Mouse (Mus musculus): ENCODE data around the gene N4bp2.
A peak's percentile ranks its signal among the peaks of the same experiment; 100 is the strongest.
"Not testable (repeated sequence)": the region's sequence is repeated elsewhere in the genome, so short reads cannot be mapped to it uniquely, and the experiment has no call there.

Gene N4bp2

DNA sequence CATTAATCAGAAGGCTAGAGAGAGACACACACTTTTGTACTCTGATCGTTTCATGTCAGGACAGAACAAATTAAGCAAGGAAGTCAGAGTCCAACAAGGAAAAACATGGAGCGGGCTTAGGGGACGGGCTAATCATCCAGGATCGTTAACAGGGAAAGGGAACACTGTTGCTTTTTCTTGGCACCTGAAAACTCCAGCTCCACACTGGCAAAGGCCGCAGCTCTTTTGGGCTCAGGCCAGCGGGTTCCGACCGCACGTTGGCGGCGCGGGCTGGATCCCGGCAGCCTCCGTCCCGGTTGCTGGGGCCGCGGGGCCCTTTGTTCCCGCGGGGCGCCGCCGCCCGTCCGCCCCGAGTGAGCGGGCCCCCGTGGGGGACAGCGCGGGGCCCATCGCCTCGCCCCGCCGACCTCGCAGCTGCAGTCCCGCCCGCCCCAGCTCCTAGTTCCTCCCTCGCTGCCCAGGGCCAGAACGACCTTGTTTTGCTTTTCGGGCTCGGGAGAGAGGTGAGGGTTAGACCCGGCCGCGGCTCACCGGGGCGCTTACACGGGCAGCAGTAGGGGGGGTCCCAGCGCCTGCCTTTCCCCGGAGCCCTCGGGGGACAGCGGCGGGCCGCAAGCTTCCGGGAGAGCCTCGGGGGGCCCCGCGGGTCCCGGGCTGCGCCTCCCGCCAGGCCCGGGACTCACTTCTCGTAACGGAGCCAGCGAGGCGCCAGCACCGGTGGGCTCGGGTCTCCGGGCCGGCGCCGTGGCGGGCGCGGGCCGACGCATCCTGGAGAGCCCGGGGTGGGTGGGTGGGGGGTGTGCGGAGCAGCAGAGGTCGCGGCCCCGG, at the start of gene N4bp2:
TSS of gene N4bp2 (plus strand) at position 434 of the 828 bp plus-strand sequence.
- DNase-seq (ENCODE audit: low spot score) = peak; percentile 62

DNA sequence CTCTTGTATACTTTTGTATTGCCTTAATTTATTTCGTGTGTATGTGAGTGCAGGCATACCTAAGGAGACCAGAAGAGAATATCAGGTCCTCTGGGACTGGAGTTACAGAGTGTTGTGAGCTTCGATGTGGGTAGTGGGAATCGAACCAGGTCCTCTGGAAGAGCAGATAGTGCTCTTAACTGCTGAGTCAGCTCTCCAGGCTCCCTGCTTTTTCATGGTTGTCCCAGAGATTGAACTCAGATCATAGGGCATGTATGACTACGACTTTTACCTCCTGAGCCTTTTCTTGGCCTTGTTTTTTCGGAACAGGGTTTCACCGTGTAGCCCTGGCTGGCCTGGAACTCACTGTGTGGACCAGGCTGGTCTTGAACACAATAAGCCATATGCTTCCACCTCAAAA, 48.2 kb upstream of the N4bp2 start:
- DNase-seq (ENCODE audit: low spot score) = no peak

DNA sequence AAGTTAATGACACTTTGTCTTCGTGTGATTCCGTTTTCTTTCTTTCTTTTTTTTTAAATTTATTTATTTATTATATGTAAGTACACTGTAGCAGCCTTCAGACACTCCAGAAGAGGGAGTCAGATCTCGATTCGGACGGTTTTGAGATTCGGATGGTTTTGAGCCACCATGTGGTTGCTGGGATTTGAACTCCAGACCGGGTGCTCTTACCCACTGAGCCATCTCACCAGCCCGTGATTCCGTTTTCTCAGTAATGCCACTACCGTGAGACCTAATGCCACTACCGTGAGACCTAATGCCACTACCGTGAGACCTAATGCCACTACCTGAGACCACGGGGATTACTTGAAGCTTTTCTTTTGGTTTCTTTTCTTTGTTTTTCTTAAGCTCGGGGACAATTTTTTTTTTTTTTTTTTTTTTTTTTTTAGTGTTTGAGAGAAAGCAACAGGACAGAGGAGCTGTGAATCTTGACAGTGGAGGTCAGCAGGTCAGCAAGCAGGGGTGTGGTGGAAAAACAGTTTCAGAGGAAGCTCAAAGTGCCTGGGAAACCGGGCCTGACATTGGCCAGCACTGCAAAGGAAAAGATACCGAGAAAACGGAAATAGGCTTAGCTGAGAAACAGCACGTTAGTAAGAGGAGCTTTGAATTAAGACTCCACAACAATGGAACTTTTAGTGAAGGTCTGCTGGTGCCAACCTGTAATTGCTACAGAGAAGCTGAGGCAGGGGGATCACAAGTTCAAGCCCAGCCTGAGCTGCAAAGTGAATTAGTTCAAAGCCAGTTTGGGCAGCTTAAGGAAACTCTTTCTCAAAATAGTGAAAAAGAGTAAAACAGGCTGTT, 46.0 kb upstream of the N4bp2 start:
- DNase-seq (ENCODE audit: low spot score) = no peak

DNA sequence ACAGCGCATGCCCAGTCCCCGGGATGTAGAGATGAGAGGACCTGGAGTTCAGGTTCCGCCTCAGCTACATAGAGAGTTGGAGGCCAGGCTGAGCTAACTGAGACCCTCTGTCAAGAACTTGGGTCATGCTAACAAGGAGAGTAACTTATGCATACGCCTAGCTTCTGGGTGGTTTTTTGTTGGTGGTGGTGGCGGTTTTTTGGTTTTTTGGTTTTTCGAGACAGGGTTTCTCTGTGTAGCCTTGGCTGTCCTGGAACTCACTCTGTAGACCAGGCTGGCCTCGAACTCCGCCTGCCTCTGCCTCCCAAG, 45.5 kb upstream of the N4bp2 start:
- DNase-seq (ENCODE audit: low spot score) = not testable (repeated sequence)

DNA sequence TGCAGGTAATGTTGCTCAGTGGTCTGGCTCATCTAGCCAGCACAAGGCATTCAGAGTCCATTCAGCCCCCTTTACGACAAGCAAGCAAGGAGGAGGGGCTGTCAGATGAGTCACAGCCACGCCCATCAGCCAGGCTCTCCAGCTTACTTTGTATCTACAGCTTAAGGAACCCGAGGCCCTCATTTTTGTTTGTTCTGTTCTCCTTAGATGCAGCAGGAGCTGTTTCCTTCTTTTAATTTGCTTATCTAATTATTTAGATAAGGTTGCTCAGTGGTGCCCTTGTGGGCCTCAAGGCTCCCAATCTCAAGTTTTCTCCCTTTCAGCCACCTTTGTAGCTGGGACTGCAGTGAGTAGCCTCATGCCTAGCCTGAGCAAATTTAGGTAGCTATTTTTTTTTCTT, 45.0 kb upstream of the N4bp2 start:
- DNase-seq (ENCODE audit: low spot score) = no peak

DNA sequence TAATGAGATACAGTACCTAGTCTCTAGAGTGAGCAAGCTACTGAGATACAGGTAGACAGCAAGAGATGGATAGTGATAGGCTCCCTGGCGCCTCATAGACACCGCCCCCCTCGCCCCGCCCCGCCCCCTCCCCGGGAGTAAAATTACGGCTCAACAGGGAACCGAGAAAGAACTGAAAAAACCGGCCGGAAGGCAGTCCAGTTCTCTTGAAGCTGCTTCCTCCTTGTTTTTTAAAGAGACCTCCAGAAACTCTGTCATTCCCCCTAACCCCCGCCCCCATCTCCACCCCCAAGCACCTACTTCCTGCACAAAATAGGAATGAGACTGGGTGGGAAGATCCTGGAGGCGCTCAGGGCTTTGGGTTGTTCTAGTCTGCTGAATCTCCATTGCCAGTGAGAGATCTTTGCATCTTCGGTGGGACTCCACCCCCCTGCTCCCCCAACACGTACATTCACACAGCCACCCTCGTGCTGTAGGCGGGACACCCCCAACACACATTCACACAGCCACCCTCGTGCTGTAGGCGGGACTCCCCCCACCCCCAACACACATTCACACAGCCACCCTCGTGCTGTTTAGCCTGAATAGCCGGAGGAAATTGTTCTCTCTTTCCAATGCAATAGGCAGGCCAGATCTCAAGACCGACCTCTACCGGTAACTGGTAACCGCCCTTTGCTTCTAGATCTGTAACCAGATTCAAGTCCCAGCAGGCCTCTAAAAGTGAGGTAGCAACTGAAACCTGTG, 38.8 kb upstream of the N4bp2 start:
- peak; percentile 83 for DNase-seq (ENCODE audit: low spot score)

DNA sequence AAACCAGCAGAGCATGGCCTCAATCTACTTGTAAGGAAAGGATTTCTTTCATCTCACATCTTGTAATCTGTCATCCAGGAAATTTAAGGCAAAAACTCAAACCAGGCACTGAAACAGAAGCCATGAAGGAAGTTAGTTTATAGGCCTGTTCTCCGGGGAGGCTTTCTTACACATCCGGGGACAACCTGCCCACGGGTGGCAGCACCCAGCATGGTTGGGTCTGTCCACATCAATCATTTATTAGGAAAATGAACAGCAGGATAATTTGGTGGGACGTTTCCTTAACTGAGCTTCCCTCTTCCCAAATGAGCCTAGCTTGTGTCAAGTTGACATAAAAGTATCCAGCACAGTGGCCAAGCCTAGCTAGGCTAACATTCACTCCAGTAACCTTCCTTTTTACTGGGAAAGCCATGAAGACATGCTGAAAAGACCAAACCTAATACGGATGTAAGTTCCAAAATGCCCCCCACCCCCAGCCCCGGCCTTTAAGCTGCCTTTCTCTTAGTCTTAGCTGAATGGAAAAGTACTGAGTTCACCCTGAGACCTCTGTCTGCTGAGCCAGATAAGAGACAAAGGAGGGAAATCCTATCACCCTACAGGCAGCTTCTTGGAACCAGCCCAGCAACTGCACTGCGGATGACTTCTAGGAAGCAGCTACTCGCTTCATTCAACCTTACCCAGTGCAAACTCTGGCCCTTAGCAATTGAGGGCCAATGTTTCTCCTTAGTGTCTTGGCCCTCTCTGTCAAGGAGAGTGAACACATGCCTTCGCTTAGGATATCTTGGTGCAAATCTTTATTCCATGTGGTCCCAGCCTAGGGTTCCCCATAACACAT, 31.9 kb upstream of the N4bp2 start:
- DNase-seq (ENCODE audit: low spot score) = peak; percentile 65

DNA sequence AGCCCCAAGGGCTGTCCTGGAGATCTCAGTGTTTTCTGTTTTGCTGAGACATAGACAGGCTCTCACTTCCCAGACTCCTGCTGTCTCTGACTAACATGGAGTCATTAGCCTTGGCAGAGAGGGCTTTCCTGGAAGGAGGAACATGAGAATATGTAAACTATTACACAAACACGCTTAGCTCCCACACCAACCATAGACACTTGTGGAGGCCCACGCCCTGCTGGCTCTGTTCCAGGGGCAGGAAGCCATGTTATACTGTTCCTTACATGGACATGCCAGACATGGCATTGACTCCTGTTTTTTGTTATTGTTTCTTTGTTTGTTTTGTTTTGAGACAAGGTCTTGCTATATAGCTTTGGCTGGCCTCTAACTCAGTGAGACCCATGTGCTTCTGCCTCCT, 27.7 kb upstream of the N4bp2 start:
- DNase-seq (ENCODE audit: low spot score) = peak; percentile 35

DNA sequence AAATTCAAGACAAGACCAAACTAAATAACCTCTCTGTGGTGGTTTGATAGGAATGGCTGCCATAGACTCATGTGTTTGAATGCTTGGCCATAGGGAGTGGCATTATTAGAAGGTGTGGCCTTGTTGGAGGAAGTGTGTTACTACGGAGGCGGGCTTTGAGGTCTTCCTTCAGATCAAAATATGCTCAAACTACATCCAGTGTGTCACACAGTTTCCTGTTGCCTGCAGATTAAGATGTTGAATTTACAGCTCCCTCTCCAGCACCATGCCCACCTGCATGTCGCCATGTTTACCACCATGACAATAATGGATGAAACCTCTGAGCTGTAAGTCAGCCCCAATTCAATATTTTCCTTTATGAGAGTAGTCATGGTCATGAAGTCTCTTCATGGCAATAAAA, 24.0 kb upstream of the N4bp2 start:
- no peak for DNase-seq (ENCODE audit: low spot score)

DNA sequence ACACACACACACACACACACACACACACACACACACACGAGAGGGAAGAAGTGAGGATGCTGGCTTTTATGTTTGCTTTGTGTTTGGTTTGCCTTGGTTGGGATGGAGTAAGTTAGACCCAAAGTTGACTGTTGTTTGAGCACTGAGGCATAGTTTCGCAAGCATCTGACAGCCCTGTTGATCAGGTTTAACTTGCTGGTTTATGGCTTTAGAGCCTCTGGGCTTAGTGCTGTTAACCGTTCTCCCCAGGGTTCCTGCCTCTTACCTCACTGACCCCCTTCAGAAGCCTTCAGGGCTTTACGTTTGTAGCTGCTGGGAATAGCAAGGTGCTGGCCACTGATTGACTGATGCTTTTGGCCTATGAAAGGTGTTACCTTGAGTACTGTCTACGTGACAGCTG, 16.4 kb upstream of the N4bp2 start:
- peak; percentile 10 for DNase-seq (ENCODE audit: low spot score)

DNA sequence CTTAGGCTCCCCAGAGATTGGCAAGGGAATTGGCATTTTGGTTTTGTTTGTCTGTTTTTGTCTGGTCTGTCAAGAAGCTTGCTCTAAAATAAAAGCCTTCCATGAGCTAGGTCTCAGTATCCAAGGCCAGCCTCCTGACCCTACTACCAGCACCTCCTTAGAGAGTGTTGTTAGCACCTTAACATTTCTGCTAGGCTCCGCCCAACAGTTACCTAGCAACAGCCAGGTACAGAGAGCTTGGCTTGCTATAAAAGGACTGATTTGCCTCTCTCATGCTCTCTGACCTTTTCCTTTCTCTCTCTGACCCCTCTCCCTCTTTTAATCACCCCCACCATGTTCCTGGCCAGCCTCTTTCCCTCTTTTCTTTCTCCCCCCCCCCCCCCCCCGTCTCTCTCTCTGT, 14.9 kb upstream of the N4bp2 start:
- DNase-seq (ENCODE audit: low spot score) = peak; percentile 9

DNA sequence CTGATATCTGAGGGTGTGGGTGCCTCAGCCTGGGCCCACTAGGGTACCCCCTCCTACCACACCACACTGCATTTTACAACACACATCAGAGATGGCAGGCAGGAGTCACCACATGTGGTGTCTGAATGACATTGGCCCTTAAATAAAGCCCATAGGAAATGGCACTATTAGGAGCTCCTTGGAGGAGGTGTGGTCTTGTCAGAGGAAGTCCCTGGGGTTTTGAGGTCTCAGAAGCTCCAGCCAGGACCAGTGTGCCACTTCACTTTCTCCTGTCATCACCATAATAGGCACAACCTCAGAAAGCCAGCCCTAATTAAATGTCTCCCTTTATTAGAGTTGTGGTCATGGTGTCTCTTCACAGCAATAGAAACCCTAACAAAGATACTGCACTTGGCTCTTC, 14.4 kb upstream of the N4bp2 start:
- DNase-seq (ENCODE audit: low spot score) = no peak

DNA sequence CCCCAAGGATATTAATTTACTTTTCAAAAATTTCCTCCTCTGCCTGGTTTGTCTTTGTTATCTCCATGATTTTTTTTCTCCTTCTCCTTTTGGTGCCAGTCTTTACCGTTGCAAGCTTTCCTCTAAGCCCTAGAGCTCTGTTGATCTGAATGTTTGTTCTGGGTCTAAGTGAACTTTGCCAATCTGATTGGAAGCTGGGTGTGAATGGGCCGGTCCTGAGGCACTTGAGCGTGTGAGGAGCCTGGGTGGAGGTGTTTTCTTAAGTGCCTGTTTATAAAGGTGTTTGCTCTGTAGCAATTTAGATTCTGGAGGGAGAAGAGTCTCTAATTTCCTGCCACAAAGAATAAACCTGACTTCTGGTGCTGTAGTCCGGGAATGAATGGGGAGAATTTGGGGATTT, 11.3 kb upstream of the N4bp2 start:
- DNase-seq (ENCODE audit: low spot score) = peak; percentile 74

DNA sequence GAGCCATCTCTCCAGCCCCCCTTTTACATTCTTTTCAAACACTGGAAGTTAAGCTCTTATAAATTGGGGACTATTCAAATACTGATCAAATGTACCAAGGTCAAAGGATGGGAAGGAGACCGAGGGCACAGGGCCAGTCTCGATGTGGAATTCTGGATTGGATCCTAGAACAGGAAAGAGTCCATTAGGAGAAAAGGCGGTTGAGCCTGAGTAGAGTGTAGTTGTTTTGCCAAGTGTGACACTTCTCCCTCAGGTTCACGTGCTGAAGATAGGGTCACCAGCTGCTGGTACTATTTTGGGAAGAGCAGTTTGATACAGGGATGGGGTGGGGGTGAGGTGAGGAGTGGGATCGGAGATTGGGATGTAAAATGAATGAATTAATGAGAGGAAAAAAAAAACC, 7.5 kb upstream of the N4bp2 start:
- no peak for DNase-seq (ENCODE audit: low spot score)

DNA sequence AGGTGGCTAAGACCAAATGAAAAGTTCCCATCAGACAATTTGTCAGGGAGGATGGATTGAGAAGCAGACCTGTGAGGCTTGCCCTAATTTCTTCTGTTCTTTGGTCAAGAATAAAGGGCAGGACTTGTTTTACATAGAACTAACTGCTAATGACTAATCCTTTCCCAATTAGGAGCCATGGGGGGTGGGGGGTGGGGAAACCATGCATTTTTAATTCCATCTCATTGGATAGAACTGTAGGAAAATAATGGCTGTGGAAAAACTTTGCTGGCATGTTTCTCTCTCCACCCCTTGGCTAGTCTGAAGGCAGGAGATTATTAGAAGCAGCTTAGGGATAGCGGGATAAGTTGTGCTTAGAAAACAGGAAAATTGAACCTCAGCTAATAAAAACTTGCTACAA, 6.2 kb upstream of the N4bp2 start:
- no peak for DNase-seq (ENCODE audit: low spot score)

DNA sequence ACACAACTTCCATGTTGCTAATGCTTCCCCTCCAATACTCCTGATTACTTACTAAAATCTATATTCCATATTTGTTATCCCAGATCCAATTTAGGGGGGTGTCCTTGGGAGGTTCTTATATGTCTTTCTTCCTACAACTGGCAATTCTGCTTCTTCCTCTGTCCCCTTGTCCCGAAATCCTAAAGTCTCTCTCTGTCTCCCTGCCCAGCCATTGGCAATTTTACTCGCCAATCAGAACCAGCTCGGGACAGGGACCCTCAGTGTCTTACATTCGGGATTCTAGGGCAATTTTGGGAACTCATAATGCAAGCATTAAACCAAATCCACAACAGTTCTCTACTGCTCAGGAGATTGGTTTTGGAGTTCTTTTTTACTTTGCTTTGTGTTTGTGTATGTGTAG, 3.3 kb upstream of the N4bp2 start:
- no peak for DNase-seq (ENCODE audit: low spot score)

DNA sequence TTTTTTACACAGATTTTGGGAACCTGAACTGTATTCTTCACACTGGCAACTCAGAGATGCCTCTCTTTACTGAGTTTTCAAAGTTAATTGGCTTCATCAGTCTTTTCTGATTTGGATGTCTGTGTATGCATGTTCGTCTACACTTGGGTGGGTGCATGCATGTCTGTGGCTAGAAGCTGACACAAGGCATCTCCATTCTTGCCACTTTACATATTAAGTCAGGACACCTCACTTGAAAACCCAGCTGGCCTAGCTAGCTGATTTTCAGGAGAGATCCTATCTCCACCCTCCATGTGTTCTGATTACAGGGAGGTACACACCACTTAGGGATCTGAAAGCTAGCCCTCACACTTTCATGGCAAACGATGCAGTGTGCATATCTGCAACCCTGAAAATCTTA, 2.7 kb upstream of the N4bp2 start:
- DNase-seq (ENCODE audit: low spot score) = no peak

DNA sequence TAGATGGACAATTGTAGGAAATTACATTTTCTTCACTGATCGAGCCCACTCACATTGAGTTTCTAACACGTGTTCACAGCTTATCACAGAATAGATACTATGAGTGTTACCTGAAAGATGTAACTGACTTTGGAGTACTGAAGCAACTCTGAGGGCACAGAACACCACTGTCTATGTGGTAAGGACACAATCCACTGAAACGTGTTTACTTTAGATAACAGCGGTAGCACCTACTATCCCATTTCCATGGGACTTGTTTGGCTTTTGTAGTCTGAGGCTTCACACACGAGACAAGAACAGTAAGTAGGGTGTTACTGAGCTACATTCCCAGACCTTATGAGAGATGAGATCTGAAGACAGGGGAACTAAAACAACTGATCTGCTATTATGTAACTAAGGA, 2.3 kb upstream of the N4bp2 start:
- DNase-seq (ENCODE audit: low spot score) = no peak

DNA sequence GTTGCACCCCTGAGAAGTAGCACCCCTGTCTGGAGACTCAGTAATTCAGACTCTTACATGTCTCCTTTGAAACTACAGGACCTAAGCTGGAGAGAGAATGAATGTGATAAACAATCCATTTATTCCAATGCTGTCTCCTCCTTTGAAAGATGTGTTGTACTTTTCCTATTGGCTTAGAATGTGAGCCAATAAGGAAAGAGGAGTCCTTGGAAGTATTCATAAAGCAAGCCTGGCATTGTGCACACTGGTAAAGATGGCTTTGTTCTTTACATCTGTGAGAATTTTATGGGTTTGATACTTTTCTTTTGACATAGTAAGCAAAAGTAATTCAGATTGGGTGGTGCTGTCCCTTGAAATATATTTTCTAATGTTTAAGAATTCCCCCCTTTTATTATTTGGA, 1.4 kb upstream of the N4bp2 start:
- DNase-seq (ENCODE audit: low spot score) = no peak

DNA sequence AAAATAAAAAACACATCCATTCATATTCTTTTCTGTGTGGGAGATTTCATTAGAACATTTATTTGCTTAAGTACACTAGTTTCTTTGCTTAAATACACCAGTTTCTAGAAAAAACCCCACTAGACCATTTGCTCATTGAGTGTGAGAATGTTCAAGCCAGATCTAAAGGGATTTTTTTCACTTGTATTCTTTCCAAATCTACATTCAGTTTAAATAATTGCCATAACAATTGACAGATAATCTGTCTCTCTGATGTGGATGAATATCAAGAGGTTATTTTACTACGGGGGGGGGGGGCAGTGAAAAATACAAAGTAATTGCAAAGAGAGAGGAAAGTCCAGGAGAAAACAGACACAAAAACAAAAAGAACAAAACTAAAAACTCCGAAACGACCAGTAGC, 635 bp upstream of the N4bp2 start:
- no peak for DNase-seq (ENCODE audit: low spot score)

DNA sequence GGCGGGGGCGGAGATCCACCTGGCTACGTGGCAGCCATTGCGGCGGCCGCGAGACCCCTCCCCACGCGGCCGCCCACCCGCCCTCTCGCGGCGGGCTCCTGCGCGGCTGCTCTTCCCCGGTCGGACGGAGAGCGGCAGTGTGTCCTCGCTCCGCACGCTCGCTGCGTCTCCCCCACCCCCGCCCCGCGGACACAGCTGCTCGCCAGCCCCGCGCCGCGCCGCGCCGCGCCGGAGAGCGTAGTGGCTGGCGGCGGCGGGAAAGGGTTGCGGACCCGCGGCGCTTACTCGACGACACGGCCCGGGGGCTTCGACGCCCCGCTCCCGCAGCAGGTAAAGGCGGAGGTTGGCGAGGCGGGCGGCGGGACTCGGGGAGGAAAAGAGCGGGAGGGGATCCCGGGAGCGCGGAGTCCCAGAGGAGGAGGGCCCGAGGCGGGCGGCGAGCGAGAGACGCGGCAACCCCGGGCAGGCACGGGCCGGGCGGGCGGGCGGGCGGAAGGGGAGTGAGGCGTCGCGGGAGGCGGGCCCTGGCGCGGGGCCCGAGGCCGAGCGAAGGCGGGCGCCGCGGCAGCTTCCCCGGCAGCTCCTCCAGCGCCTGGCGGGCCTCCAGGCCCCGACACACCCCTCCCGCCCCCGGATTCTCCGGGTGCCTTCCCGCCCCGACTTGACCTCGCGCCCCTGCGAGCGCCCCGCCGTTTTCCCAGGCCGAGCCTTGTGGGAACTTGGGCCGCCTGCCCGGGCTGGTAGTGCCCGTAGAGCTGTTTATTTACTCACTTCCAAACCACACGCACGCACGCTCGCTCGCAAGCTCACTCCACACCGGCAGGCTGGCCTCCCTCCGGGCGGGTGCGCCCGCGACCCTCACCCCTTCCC, 830 bp downstream of the N4bp2 start:
- DNase-seq (ENCODE audit: low spot score) = peak; percentile 89

All from lung, postnatal 25 days (tissue).